Mouse (Mus musculus): Measurements from ENCODE around the gene Chrm3. TPM values are rescaled to one million over a fixed set of nuclear protein-coding genes. Genes with fewer than 3 reads are reported as not detected.

The Chrm3 gene
- total RNA-seq, 1 experiment from 2014 or later, result 3.9 TPM

DNA sequence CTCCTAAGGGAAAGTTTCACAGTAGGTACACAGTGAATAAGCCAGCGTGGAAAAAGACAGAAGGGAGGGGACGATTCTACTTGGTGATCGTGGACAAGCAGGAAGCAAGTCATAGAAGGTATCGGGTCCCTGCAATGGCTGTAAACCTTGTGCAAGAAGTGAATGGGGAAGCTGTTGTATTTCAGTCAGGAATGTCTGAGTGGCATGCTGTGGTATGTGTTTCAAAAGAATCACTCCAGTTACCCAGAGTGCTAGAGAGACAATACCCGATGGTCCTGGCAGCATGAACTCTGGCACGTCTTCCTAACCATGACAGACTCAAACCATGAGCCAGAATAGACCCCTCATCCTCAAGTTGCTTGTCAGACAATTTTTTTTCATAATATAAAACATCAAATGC is 375.0 kb downstream of the Chrm3 start:
- DNase-seq, result no peak

DNA sequence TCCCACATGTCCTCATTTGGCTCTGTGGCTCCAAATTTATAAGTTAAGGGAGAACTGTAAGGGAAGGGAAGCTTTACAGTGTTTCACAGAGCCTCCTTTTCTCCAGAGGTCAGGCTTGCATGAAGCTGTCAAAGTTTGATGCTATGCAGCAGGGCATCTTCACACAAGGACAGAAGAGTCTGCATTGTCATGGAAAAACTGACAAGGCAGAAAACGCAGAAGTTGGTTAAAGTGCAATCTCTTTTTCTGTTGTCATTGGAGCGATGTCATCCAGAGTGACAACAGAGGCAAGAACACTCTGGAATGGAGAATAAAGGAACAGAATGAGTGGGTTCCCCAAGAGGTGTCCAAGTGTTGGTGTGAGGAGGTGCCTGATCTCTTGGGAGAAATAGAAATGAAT is 377.4 kb downstream of the Chrm3 start:
- no peak for DNase-seq

DNA sequence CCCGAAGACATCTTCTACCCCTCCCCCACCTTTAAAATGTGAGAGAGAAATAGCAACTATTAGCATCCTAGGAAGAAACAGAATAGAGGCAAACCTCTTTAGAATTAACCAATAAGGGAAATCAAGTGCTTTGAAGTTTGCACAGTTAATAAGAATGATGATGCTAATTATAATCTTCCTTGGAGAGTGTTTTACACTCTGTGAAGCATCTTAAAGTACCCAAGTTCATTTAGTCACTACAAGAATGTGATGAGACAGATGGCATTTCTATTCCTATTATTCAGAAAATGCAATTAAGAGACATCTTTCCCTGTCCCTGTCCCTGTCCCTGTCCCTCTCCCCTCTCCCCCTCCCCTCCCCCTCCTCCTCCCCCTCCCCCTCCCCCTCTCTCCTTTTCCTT is 382.9 kb downstream of the Chrm3 start:
- no peak for DNase-seq

DNA sequence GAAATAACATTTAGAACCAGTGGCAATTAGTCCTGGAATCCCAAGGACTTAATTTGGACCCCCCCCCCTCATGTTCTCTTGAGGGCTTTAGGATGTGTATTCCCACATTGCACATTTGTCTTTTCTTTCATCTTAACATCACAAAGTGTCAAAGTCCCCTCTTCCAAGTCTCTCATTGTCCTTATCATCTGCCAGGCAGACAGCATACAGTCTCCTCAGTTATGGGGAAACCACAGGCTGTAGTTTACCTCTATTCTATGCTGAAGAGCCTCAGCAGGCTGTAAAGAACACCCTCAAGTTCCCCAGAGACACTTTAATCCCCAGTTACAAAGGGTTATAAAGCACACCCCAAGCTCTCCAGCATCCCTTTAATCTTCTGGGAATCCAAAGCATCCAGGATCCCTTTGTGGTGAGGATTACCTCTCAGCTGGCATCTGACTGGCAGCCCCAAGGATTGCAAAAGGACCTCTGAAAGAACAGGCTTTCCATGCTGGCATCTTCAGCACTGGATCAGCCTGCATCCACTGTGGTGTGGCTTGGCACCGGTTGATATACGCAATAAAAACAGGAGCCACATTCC is 386.8 kb downstream of the Chrm3 start:
- no peak for DNase-seq

DNA sequence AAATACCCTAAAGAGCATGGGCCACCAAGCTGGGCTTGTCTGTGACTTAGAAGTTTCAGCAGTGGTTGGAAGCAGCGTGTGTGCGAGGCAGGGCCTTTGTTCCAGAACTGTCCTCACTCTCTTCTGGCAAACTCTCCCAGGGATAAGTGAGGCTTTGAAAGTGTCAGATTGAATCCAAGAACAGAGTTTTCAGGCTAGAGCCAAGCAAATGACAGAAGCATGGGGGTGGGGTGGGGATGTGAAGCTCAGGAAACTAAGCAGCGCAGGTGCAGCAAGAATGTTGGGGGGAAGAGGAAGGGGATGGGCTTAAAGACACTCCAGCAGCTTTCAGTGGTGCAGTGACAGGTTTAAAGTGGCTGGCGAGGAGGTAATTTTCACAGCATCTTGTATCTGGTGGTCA is 388.8 kb downstream of the Chrm3 start:
- no peak for DNase-seq

DNA sequence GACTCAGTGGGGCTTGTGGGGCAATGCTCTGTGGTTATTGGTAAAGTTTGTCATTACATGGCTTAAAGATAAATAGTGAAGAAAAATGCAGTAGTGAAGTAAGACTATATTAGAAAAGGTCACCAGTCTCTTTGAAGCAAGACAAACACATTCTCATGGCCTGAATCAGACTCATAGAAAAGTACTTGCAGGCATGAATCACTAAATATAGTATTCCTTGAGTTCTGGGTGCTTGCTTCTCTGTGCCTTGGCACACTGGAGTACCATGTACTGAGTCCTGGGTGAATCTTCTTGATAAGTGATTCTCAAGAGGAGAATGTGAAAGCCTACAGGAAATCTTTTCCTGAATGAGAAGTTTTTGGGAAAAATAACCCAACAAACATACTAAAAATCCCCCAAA is 408.0 kb downstream of the Chrm3 start:
- no peak for DNase-seq

DNA sequence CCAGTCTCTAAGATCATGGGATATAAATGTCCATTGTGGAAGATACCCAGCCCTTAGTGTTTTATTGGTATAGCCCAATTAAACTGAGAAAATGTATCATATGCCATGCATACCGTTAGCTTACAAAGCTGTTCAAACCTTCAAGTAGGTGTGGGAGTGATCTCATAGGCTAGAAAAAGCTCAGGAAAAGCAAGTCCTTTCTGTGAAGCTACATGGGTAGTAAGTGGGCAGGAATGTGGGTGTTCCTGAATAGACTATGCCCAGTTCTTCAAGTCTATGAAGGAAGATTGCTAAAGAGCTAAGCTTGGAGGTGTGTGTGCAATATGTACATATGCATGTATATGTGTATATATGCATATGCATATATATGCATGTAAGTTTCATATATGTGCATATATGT is 409.3 kb downstream of the Chrm3 start:
- DNase-seq, result no peak

DNA sequence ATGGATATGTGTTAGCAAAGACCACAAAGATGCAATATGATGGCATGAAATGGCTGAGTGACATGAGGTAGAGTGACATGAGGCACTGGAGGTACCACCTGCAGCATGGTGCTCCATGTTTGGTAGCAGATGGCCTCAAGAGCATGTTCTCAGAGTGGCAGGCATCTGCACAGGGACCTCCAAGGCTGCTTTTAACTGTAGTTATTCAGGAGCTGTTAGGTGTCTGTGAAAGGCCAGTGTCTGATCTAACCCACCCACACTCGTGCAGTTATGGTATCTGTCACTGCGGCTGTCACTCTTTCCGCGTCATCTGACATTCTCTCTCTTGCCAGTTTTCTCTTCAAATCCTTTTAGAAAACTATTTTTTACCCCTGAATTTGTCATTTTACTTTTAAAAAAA is 411.6 kb downstream of the Chrm3 start:
- DNase-seq, result no peak

DNA sequence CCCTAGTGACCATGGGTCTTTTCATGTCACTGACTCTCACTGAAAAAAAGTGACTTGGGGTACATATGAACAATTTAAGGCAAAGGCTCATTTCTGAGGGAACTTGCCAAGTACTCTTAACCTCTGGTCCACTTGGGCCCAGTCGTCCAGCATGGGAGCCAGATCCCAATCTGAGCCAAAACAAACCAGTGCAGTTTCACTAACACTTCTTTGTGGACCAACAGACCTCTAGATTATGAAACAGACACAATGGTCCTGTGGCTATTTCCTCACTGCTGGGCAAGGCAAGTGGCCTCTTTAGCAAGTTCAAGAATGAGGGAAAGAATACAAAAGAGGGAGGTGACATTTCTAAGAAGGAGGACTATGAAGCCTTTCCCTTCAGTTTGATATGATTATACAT is 420.5 kb downstream of the Chrm3 start:
- peak; percentile 43 for DNase-seq

DNA sequence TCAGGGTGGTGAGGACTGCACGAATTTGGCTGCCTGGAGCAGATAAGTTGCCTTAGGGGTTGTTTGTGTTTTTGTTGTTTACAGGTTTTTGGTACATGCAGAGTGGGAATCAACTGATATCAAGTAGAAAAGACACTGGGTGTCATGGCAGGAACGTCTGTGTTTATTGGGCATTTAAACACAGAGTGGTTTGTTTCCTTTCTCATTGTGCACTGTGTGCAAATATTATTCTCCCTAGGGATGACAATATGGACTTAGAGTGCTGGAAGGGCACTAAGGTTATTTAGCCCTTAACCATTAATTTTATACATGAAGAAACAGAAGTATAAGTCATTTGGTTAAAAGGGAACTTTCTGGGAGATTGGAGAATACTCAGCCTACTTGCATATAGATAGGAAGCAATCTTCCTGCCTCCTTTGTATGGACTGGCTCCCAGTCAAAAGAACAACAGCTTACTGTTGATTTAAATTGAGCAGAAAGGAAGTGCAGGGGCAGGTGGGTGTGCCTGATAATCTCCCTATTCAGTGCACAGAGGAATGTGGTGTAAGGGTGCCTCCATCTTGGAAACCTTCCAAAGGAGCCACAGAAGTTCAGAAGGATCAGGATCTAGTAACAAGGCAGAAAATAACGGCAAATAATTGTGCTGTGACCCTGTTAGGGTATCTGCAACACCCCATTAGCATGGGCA is 421.7 kb downstream of the Chrm3 start:
- DNase-seq, result no peak

DNA sequence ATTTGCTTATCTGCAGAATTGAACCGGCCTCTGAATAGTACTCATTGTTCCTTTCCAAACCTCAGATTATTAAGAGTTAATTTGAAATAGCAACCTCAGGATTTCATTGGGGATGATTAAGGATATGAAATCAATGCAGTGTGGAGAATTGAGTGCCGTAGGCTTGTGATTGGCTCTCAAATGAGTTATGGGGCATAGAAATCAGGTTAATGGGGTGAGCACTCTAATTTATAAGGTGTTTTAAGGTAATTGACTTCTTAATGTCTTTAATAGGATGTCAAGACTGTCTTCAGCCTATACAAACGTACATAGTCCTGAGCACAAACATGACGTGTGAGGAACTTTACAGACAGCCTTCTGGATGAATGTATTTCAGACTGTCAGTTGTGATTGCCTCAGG is 427.9 kb downstream of the Chrm3 start:
- no peak for DNase-seq

DNA sequence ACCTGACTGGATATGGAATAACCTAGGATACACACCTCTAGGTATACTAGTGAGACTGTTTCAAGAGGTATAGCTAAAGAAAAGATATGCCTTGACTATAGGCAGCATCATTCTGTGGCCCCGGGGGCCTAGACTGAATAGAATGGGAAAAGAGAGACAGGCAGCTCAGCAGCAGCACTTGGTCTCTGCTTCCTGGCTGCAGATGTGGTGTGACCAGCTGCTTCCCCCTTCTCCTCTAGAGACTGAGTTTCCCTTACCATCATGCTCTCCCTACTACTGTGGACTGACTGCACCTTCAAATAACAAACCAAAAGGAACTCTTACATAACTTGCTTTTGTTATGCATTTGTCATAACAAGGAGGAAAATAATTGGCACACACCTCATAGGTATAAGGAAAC is 430.0 kb downstream of the Chrm3 start:
- no peak for DNase-seq

DNA sequence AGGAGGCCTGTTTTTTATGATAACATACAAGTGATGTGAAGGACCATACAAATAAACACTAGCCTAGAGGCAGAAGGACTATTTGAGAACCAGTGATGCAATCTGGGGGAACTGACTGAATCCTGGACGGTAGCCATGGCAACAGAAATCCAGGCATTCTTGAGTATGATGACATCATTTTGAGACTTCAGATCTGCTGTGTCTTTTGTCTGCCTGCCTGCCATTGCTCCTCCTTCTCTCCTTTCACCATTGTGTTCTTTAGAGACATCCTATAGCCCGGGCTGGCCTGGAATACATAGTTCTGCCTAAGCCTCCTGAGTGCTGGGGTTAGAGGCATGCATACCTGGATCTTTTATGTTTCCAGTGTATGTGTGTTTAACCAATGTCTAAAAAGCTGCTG is 430.7 kb downstream of the Chrm3 start:
- peak; percentile 24 for DNase-seq

DNA sequence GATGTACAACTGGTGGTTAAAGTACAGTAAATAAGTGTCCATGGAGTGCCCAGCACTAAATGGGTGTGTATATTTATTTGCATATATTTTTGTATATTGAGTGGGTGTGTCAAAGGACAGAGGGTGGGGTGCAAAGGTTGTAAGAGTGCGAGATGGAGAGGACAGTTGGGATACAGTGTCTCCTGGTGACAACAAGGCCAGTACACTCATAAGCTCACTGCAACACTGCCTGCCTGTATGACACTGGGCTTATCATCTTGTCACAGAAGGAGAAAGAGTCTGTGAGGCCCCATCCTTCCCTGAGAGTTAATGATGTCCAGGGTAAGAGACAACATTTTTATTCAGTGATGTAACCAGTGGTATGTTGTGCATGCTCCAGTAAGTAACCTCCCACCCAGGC is 439.5 kb downstream of the Chrm3 start:
- no peak for DNase-seq

DNA sequence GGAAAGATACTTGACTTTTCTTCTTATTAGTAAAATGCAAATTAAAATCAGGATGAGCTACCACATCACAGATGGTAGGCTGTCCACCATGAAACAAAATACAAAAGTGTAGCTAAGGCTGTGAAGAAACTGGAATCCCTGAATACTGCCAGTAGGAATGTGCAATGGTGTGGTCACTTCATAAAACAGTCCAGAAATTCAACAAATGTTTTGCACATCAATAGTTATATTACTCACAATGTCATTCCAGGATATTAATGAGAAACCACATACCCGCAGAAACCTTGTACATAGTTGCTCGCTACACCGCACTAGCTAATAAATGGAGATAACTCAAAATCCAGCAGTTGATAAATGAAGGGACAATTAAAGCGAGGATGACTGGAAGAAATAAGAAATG is 447.9 kb downstream of the Chrm3 start:
- DNase-seq, result no peak

DNA sequence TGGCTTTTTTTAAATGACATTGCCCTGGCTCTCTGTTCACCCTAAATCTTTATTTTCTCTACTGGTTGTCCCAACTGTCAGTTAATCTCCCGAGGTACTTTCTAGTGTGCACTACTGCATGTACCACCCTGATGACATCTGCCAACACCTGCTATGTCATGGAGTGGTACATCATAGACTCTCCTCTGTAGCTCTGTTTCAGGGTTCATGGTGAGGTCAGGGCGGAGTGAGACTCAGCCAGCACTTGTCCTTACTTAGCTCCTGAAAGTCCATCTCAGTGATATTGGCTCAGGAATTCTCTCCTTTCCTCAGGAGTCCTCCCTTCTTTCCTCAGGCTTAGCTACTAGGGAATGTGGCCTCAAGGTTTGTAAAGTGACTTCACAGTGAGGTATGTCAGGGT is 451.9 kb downstream of the Chrm3 start:
- no peak for DNase-seq

DNA sequence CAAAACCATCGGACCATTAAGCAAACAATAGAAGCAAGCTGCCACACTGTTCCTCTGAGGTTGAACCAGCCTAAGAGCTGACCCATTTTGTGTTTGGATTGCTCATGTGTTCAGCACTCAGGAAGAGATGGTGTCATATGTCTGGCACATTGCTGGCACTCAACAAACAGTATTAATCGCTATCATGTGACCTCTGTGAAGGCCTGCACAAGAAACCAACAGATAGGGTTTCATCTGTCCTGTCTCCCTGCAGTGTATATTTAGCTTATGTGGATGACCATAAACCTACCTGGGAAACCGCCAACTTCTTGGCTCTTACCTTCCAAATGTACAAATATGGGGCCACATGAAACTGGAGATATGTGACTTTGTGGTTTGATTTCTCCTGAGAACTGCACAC is 453.4 kb downstream of the Chrm3 start:
- DNase-seq, result no peak

DNA sequence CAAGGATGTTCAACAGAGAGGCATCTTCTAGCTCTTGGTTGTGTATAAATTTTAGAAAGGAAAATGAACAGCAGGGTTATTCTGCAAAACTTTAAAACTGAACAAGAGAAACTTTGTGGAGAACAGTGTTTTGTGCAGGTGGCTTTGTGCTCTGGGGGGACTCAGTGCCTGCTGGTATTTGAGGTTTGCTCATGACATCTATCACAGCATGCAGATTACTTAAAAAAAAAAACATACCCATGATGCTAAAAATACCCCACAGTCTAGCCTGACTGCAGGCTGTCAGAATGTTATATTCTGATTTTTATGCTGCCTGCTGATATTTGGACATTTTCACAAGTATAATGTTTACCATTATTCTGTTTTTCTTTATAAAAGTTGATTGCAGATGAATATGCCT is 456.2 kb downstream of the Chrm3 start:
- no peak for DNase-seq

DNA sequence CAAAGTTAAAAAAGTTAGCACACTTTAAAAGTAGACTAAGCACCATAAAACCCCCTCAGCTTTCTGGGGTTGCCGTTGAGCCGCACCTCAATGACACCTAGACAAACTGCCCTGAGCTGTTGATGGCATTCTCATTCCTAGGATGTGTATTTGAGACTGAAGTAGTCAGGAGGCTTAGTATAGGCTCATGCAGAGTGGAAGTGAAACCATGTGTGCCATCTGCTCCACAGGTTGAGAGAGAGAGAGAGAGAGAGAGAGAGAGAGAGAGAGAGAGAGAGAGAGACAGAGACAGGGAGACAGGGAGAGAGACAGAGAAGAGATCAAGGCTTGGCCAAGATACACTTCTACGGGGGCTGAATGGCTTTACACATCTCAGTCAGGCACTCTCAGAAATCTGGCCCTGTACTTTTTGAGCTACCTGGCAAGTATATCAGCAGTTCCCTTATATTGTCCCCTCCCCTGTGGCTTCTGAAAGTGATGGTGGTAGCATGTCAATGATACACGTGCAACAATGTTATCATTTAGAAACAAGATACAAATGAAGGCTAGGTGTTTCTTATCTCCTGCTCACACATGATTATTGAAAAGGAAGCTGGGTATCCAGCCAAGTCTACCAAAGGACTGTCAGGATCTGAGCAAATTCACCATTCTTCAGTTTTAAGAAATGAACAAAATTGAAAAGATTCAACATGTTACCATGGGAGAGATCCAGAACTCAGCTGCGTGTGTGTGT is 459.8 kb downstream of the Chrm3 start:
- DNase-seq, result no peak

DNA sequence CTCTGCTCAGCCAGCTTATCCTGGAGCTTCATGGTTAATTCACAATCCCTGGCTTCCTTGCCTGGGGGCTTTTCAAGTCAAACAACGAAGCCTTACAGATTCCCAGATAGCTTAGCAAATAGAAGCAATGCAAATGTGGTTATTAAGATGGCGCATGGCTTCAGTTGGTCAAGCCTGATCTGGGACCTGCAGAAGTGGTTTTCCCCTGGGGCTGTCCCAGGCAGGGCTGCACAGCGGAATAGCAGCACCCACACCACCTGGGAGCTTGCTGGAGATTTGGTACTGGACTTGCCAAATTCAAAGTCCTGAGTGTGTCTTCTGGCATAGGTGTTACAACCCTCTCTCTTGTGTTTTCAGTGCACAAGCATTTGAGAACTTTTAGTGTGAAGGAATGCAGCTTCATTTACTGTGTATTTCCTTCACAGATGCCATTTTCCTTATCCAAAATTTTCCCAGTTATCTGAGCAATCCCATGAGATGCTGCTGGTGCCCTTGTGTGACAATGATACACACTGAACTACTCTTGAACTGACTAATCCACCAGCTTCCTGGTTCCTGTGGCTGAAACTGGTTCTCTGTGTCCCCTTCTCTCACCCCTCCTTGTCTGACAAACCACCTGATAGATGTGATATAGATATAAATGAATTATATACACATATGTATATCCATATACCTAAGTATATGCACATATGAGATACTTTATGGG is 461.8 kb downstream of the Chrm3 start:
- DNase-seq, result no peak

DNA sequence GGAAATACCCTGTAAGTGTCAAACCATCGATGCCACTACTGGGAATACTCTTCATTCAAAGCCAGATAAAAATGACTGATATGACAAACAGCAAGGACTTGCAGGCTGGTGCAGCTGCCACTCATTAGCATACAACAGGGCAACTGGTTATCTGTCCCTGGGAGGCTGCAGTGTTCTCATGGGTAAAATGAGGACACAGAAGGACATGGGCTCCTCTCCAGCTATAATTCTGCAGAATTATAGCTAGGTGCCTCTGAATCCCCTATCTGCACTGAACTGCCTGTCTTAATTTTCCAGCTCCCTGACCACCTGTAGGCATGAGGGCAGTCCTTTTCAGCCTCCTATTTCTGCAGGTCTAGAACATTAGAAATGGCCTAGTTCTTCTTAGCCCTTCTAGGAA is 463.4 kb downstream of the Chrm3 start:
- DNase-seq, result no peak

DNA sequence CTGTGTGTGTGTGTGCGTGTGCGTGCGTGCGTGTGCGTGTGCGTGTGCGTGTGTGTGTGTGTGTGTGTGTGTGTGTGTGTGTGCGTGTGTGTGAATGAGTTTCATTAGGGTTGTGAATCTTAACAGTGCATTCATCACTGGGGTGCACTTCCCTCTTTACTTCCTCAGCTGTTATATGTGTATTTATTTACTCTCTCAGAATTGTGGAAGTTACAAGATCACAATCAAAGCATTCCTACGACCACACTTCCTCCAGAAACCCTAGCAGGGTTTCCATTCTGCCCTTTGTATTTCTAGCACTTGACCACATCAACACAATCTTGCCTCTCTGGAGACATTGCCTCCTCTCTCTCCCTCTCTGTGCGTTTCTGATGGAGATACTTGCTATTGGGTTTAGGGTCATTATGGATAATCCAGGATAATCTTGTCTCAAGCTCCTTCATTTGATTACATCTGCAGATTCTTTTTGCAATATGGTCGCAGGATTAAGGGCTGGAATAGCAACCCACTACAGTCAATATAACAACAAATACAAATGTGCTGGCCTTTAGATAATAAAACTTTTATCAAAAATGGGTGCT is 465.5 kb downstream of the Chrm3 start:
- DNase-seq, result no peak

DNA sequence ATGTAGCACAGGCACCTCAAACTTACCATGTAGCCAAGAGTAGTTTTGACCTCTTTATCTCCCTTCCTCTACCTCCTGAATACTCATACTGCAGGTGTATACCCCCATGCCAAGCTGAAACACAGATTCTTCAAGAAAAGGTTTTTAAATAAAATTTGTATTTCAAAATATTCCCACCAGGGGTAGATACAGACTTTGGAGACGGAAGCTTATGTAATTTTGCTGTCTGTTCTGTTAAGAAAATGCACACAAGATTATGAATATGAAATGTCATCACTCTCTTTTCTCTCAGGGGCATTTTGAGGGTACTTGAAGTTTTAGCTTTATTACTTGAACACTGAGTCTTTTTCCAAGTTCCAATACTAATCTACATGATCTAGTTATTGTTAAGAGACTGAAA is 469.6 kb downstream of the Chrm3 start:
- DNase-seq, result no peak

Data from adrenal gland, postnatal 14 days (tissue).